Mouse (Mus musculus) layer of hippocampus, postnatal 25 days (tissue): ENCODE measurements around the gene Ccl1. TPM values are rescaled to one million over a fixed set of nuclear protein-coding genes. Genes with fewer than 3 reads are reported as not detected.

Source experiments
- DNase-seq, 2 experiments: peaks; one replicate each; pipeline ENCODE4 v3.0.0; 2022; ENCODE audit warnings: mixed read lengths in 2 of 2, low spot score in 1 of 2; ENCODE audit errors: extremely low spot score in 1 of 2
- total RNA-seq, 2 experiments: library from RNA; stranded (reverse); gene quantifications; 2 replicates each; pipeline ENCODE4 v1.2.3; 2021

Ccl1 gene
- total RNA-seq, result not detected

- no peak for DNase-seq
These were observed at the start of gene Ccl1 for GRCm38 (mm10) chr11:82305590-82305989. Gene Ccl1, minus strand, starts transcription at chr11:82305690.

DNA sequence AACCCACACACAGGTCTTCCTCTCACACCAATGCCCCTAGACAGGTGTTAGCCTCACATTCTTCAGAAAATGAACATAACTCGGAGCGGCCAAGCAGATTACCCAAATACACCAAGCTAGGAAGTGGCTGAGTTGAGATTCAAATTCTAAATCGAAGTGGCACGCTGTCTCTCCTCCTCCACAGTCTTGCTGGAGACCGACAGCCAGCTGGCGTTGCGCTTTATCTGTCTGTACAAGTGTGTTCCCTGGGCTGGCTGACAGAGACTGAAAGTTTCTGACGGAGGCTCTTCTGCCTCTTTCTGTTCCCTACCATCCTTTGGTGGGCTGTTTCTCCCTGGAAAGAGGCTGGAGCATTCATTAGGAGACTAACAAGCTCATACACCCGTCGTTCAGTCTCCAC is 45.5 kb upstream of the Ccl1 start:
- DNase-seq, result no peak

DNA sequence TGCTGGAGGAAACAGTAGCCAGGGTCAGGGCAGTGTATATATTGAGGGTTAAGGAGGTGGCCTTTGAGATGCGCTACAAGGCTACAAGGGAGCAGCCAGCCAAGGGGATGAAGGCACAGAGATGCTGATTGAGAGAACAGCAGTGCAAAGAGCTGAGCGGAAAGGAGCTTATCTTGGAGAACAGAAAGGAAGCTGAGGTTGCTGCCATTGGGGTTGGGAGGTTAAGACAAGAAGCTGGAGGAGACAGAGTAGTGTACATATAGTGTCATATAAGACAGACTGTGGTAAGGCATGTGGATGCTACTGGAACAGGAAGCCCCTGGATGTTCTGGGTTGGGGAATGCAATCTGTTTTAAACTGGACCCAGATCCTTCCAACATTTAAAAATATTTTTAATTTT is 35.4 kb upstream of the Ccl1 start:
- DNase-seq, result no peak

DNA sequence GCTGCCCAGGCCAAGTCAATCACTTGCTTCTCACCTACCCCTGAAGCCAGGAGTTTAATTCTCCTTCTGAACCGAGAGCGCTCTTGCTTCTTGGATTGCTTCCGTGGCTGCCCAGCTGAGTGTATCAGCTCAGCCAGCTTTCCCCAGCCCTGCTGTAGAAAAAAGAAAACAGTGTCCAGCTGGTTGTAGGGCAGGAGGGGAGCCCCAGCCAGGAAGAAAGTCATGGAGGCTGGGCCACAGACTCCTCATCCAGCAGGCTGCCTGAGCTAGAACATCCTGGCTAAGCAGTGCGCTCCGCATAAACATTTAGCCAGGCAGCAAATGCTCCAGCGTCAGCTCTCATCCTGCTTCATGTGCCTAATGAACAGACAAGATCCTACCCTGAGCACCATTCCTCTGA is 34.9 kb upstream of the Ccl1 start:
- DNase-seq, result no peak

GRCm38 (mm10) chr11:82339921-82340401 is 34.5 kb upstream of the Ccl1 start:
- no peak for DNase-seq

GRCm38 (mm10) chr11:82313153-82313552 is 7.7 kb upstream of the Ccl1 start:
- DNase-seq, result no peak

- no peak for DNase-seq
These were observed 5.0 kb upstream of the Ccl1 start for GRCm38 (mm10) chr11:82310336-82311045.

- DNase-seq, result no peak
These were observed 7.6 kb downstream of the Ccl1 start for GRCm38 (mm10) chr11:82297895-82298294.

DNA sequence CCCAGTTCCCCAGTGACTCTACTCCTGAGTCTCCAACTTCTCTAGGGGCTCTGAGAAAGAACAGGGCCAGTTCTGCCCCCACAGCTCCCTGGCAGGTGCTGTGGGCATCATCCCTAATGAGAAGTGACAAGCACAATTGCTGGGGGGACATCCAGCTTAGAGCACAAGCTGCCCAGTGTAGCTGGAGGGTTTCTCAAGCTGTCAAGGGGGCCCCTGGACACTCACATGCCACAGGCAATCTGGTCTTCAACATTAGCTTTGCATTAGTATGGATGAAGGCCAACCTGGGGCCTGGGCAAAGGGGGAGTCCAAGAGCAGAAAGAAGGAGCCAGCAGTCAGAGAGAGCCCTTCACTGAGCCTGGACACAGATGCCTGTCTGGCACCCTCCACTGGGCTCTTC is 14.6 kb downstream of the Ccl1 start:
- DNase-seq, result no peak

- DNase-seq, result no peak
These were observed 31.2 kb downstream of the Ccl1 start for GRCm38 (mm10) chr11:82274149-82274812.

DNA sequence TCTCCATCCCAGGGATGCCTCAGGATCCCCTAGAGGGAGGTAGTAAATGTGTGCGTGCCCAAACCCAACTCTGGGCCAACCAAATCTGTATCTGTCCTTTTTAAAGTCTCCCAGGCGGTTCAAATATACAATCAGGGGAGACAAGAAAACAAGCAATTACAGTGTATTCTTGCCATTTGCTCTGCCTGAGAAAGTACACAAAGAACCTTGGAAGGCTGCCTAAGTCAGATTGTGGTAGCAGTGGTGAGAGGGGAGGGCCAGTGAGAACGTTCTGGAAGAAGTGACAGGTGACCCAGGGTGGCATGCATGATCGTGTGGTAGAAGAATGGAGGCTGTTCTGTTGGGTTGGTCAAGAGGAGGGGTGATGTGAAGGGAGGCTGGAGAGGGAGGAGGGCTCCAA is 46.4 kb downstream of the Ccl1 start:
- no peak for DNase-seq

- peak in 1 of 2 experiments; percentile 51 for DNase-seq
These were observed 49.9 kb downstream of the Ccl1 start for GRCm38 (mm10) chr11:82255601-82256000.

DNA sequence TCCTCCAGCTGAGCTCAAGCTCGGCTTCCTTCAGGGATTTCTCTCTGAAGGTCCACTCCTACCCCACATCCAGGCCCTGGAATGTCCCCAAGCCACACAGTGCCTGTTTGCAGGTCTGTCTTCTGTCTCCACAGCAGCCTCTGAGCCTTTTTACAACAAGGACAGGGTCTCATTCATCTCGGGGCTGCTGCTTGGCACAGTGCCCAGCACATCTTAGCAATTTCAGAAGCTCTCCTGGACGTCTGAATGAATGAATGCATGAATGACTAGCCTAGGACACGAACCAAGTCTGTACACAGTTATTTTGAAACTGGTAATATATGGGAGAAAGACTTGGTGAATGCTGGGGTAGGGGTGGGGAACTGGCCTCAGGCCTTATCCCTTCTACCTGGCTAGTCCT is 52.1 kb downstream of the Ccl1 start:
- no peak for DNase-seq

GRCm38 (mm10) chr11:82251251-82251650 is 54.2 kb downstream of the Ccl1 start:
- no peak for DNase-seq

GRCm38 (mm10) chr11:82249945-82250344 is 55.5 kb downstream of the Ccl1 start:
- DNase-seq, result no peak

DNA sequence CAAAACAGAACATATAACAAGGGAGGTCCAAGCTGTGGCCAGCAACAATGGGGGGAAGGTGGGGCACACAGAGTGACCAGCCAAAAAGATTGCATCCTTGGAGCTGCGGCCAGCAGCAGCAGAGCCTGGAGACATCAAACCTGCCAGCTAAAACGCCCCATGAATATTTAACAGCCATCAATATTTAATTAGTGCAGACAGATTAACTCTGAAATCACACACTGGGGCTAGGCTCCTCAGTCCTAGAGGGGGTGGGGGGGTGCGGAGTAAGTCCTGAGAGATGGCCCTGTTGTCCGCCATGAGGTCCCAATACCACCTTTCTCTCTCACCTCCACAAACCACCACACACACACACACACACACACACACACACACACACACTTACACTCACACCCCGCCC is 68.1 kb downstream of the Ccl1 start:
- no peak for DNase-seq

- peak in 1 of 2 experiments; percentile 10 for DNase-seq
These were observed 69.8 kb downstream of the Ccl1 start for GRCm38 (mm10) chr11:82235551-82236207.

DNA sequence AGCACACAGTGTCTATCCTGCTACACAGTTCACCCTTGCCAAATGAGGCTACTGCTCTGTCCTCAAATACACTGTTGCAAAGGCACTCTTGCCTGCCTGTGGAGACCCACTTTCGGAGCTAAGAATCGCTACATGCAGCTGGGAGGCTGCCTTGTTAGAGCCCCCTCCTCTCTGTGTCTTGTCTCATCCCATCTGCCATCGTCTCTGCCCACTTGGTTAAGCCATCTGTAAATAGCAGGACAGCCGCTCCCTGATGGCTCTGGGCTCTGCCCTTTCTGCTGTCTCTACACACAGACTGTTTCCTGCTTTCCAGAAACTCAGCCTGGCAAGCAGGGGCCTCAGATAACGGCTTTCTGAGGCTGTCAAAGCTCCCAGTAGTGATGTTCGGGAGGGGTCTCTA is 71.5 kb downstream of the Ccl1 start:
- no peak for DNase-seq

GRCm38 (mm10) chr11:82226976-82227375 is 78.5 kb downstream of the Ccl1 start:
- no peak for DNase-seq

GRCm38 (mm10) chr11:82225936-82226335 is 79.6 kb downstream of the Ccl1 start:
- no peak for DNase-seq

DNA sequence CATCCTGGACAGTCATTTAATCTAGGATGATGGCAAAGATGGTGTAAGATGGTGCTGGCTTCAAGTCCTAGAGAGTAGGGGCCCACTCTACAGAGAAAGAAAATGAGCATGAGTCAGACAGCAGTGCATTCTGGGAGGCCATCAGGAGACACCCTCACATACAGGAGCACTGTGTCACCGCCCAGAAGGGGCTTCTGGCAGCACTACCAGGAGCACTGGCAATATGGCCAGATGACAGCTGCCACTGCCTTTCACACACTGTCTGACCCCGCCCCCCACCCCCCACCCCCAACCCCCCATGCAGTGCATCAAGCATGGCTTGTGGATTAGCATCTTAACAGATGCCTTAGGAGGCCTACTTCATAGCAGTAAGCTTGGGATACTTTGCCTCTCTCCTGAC is 89.0 kb downstream of the Ccl1 start:
- no peak for DNase-seq

DNA sequence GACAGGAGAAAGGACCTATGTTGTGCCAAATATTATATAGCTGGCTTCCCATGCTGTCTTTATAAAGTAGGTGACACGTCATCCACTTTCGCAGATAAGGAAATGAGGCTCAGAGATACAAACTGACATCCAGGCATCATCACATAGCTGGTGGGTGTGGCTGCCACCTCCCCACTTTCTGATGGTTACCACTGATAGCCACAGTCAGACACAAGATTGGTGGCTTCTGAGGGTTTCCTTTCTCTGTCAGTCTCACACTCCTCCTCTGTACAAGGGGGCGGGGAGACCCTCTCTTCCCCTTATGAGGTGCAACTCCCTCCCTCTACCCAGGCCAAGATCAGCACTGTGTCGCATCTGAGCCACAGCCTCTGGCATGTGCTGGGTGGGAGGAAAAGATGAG is 91.1 kb downstream of the Ccl1 start:
- no peak for DNase-seq
